Mouse (Mus musculus) heart, postnatal 0 days (tissue): Measurements from ENCODE around the gene Utp18.
"Not testable (repeated sequence)": the region's sequence is repeated elsewhere in the genome, so short reads cannot be mapped to it uniquely, and the experiment has no call there.

Source experiments
- CTCF ChIP-seq: IDR thresholded peaks from 2 replicates; pipeline ENCODE4 v1.5.1; 2016; ENCODE audit warnings: antibody characterized with exemption, control low read depth, low read depth
- EP300 ChIP-seq: IDR thresholded peaks from 2 replicates; pipeline ENCODE4 v1.6.1; 2016; ENCODE audit warnings: antibody characterized with exemption, low read depth

DNA sequence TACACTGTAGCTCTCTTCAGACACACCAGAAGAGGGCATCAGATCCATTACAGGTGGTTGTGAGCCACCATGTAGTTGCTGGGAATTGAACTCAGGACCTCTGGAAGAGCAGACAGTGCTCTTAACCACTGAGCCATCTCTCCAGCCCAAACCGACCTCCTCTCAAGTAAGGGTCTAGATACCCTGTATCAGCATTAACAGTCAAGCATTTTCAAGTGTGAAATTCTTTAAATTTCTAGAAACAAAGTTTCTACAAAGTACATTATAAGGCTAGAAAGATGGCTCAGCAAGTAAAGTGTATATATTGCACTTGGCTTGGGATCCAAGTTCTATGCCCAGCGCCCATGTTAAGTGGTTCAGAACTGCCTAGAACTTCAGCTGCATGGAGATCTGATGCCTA is 29.5 kb upstream of the Utp18 start:
- not testable (repeated sequence) for TF ChIP-seq CTCF, EP300
